Mouse (Mus musculus): Measurements from ENCODE around the gene Shkbp1.

The Shkbp1 gene

GRCm38 (mm10) chr7:27366082-27366844 lies 10.4 kb upstream of the Shkbp1 start:
- DNase-seq (ENCODE audit: low spot score in 2 of 2) = no peak

GRCm38 (mm10) chr7:27364379-27364778 lies 8.6 kb upstream of the Shkbp1 start:
- no peak for DNase-seq (ENCODE audit: low spot score in 2 of 2)

GRCm38 (mm10) chr7:27361283-27361946 lies 5.6 kb upstream of the Shkbp1 start:
- DNase-seq (ENCODE audit: low spot score in 2 of 2) = peak; percentile 88 to 99

- no peak for DNase-seq (ENCODE audit: low spot score in 2 of 2)
These were observed 4.9 kb upstream of the Shkbp1 start for GRCm38 (mm10) chr7:27360749-27361148.

GRCm38 (mm10) chr7:27359706-27360358 lies 4.0 kb upstream of the Shkbp1 start:
- no peak for DNase-seq (ENCODE audit: low spot score in 2 of 2)

GRCm38 (mm10) chr7:27359162-27359561 lies 3.3 kb upstream of the Shkbp1 start:
- DNase-seq (ENCODE audit: low spot score in 2 of 2) = no peak

GRCm38 (mm10) chr7:27357595-27357978 lies 1.8 kb upstream of the Shkbp1 start:
- no peak for DNase-seq (ENCODE audit: low spot score in 2 of 2)

GRCm38 (mm10) chr7:27356861-27357594 lies 1.2 kb upstream of the Shkbp1 start, which contains the start of gene Gm20479:
Gene Gm20479 (minus strand): TSS chr7:27357419.
- DNase-seq (ENCODE audit: low spot score in 2 of 2) = no peak

GRCm38 (mm10) chr7:27356248-27356647 lies 429 bp upstream of the Shkbp1 start:
- peak; percentile 37 to 53 for DNase-seq (ENCODE audit: low spot score in 2 of 2)

- no peak for DNase-seq (ENCODE audit: low spot score in 2 of 2)
These were observed 558 bp downstream of the Shkbp1 start for GRCm38 (mm10) chr7:27355261-27355660.

GRCm38 (mm10) chr7:27354783-27355182 lies 1.0 kb downstream of the Shkbp1 start:
- no peak for DNase-seq (ENCODE audit: low spot score in 2 of 2)

- no peak for DNase-seq (ENCODE audit: low spot score in 2 of 2)
These were observed 1.7 kb downstream of the Shkbp1 start for GRCm38 (mm10) chr7:27354144-27354543.

GRCm38 (mm10) chr7:27345444-27345843 lies 10.4 kb downstream of the Shkbp1 start:
- no peak for DNase-seq (ENCODE audit: low spot score in 2 of 2)

- no peak for DNase-seq (ENCODE audit: low spot score in 2 of 2)
These were observed 13.2 kb downstream of the Shkbp1 start for GRCm38 (mm10) chr7:27342595-27342994.

- no peak for DNase-seq (ENCODE audit: low spot score in 2 of 2)
These were observed 16.3 kb downstream of the Shkbp1 start for GRCm38 (mm10) chr7:27339519-27339918.

- DNase-seq (ENCODE audit: low spot score in 2 of 2) = no peak
These were observed 16.7 kb downstream of the Shkbp1 start for GRCm38 (mm10) chr7:27339114-27339513.

GRCm38 (mm10) chr7:27337175-27337853 lies 18.5 kb downstream of the Shkbp1 start, which contains the start of gene Ltbp4:
Gene Ltbp4 (minus strand): TSS chr7:27337692.
- no peak for DNase-seq (ENCODE audit: low spot score in 2 of 2)

GRCm38 (mm10) chr7:27335928-27336823 lies 19.6 kb downstream of the Shkbp1 start:
- DNase-seq (ENCODE audit: low spot score in 2 of 2) = peak; percentile 81 to 88

- DNase-seq (ENCODE audit: low spot score in 2 of 2) = no peak
These were observed 20.7 kb downstream of the Shkbp1 start for GRCm38 (mm10) chr7:27335011-27335720.

All from spleen, postnatal 10 days (tissue).